Mouse (Mus musculus) erythroid progenitor cell, adult 5-6 weeks (primary cell): ENCODE measurements around the gene Yipf1. TPM values are rescaled to one million over a fixed set of nuclear protein-coding genes. Genes with fewer than 3 reads are reported as not detected.
"Not testable (repeated sequence)": the region's sequence is repeated elsewhere in the genome, so short reads cannot be mapped to it uniquely, and the experiment has no call there.

ENCODE experiments used
- ATAC-seq: replicated peaks from 2 replicates; pipeline ENCODE4 v1.8.0; 2016; ENCODE audit warnings: moderate number of reproducible peaks, mild to moderate bottlenecking, moderate TSS enrichment, inconsistent platforms; ENCODE audit not compliant: poor library complexity, low FRiP score, severe bottlenecking
- total RNA-seq, 2 experiments: library from RNA; stranded (forward) in 1 of 2; stranded (reverse) in 1 of 2; fragments of 150-400 nt in 1 of 2; fragments of 186-747, 209-891 nt in 1 of 2; gene quantifications; 2 replicates each; pipeline versions ENCODE4 v1.2.3 to v1.2.4; 2015 to 2017; ENCODE audit warnings: low replicate concordance in 2 of 2

Gene Yipf1
- total RNA-seq, 2 experiments from 2014 or later = 5.0 to 20.5 TPM

DNA sequence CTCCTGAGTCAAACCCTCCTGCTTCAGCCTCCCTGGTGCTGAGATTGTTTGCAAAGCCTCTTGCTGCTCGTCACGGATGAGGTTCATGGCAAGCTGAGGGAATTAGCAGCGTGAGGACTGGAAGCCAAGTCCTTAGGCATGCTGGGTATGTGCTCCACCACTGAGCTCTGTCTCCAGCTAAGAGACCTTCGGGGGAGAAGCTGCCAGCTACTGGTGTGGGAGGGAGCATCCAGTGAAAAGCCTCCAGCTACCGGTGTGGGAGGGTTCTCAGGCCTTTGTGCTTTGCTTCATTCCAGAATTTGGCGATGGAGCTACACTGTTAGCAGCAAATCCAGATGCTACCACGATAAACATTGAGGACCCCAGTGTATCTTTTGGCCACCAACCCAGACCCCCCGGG lies 4.5 kb downstream of the Yipf1 start:
- ATAC-seq = no peak

DNA sequence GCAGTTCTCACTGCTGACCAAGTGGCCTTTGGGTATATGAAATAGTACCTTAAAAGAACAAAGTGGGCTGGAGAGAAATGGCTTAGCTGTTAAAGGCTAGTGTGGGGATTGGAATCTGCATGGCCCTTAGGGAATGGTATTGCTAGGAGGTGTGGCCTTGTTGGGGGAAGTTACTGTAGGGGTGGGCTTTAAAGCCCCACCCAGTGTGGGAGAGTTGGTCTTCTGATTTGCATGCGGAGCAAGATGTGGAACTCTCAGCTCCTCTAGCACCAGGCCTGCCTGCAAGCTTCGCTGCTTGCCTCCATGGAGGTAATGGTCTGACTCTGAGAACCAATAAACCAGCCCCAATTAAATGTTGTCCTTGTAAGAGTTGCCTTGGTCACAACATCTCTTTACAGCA lies 6.9 kb downstream of the Yipf1 start:
- ATAC-seq = no peak

DNA sequence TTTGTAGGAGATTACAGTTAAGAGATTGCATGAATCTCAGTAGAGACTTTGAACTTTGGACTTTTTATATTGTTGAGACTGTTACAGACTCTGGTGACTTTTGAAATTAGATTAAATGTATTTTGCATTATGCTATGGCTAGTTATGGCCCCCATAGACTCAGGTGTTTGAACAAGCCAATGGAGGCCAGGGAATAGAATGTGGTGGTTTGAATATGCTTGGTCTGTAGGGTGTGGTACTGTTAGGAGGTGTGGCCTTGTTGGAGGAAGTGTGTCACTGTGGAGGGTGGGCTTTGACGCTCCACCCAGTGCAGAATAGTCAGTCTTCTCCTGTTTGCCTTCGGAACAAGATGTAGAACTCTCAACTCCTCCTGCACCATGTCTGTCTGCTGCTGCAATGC lies 8.9 kb downstream of the Yipf1 start:
- ATAC-seq = no peak

GRCm38 (mm10) chr4:107328530-107328929 lies 14.4 kb downstream of the Yipf1 start:
- no peak for ATAC-seq

DNA sequence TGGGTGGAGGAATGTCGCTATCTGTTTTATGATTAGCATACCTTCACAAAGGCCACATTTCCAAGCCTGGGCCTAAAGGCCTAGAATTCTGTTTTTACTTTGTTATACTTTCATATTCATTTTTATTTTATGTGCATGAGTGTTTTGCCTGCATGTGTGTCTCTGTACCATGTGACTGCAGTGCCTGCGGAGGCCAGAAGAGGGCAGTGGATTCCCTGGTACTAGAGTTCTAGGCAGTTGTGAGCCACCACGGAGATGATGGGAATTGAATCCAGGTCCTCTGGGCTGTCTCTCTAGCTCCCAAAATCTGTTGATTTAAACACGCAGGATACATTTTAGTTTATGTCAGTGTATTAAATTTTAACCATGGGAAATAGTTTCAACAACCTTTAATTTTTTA lies 19.4 kb downstream of the Yipf1 start:
- ATAC-seq = no peak

- ATAC-seq = no peak
Measured at GRCm38 (mm10) chr4:107336356-107336755, 22.2 kb downstream of the Yipf1 start.

GRCm38 (mm10) chr4:107337455-107337854 lies 23.3 kb downstream of the Yipf1 start:
- no peak for ATAC-seq

- ATAC-seq = no peak
Measured at GRCm38 (mm10) chr4:107341354-107341753, 27.2 kb downstream of the Yipf1 start.

- no peak for ATAC-seq
Measured at GRCm38 (mm10) chr4:107344612-107345011, 30.4 kb downstream of the Yipf1 start.

DNA sequence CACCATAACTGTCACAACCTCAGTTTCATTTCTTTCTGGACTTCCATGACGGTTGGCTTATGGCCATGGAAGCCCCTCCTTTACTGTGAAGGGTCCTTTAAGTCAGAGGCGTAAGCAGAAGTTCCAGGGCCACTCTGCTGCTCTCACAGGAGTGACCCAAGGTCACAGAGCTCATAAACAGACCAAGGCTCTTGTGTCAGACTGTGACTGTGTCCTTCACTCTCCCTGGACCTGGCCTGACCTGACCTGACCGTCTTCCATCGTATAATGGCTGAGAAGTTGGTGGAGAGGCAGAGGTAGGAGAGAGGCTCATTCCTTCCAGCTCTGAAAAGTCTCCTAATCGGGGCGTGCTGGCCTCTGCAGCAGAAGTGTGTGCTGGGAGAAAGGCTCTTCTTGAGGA lies 33.1 kb downstream of the Yipf1 start:
- ATAC-seq = no peak

DNA sequence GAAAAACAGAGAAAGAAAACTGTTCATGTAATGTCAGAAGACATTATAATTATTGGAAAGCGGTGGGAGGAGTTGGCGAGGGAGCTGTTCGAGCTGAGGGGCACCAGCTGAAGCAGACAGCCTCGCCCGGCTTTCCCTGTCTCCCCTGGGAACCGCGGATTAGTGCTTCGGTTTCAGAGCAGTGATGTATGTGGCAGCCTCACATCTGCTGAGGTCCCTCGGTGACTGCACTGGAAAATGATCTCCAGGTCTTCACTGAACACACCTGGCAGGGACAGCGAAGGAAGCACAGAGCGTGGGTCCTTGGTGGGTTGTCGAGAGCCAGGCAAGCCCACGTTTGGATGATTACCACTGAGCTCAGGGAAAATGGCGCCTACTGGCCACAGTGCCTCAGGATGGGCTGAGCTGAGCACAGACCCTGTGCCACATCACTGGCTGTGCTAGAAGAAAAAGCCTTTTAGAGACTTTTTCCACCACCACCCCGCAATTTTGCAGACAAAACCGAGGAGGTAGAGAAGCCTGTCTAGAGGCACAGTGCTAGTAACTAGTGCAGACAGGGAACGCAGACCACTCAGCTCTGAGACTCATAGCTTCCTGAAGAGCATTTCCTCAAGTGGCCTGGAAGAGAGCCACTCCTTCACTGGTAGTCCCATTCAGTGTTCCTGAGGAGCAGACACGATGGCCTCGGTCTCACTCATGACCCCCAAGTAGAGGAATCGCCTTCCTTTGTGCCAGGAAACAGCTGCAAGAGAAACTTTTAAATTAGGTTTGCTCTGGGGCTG lies 34.6 kb downstream of the Yipf1 start:
- no peak for ATAC-seq

DNA sequence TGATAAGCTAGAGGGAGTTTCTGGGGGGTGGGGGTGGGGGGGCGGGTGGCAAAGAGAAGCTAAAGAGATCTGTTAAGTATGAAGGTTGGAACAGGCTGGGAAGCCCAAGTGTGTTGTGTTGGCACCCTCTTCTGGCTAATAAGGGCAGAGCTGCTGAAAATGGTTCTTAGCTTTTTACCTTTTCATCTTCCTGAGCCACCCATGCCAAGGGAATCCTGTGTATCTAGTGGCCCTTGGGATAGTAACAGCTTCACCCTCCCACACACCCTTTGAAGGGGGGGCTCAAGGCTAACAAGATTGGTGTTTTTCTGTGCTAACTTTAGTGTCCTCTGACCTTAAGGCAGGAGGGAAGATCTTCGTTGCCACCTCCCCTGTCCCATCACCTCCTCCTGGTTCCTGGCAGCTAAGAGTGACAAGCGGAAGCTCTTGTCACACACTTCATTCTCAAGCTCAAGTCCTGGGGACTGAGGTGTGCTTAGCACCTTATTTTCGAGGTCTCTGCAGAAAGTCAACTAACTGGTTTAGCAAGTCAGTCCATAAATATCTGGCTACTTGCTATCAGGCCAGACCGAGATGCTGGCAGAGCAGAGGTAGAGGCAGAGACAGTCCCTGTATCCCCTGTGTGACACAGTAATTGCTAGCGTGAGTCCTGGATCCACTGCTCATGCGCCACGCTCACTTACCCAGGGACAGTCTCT lies 35.3 kb downstream of the Yipf1 start:
- ATAC-seq = no peak

DNA sequence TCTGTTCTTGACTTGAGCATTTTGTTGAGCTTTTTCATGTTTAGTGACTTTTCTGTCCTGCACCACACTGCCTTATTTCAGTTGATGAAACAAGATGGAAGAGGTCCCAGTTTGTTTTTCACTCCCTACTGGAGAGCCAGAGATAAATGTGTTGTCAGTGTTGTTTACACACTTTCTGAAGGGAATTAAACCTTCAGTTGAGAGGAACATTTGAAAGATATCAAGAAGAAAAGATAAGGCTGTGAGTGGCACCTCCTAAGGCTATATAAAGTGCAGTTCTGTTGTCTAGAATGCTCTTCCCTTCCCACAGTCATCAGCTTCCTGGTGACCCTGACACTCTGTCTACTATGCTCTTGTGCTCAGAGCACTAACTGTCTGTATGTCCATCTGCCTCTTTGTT lies 37.2 kb downstream of the Yipf1 start:
- no peak for ATAC-seq

DNA sequence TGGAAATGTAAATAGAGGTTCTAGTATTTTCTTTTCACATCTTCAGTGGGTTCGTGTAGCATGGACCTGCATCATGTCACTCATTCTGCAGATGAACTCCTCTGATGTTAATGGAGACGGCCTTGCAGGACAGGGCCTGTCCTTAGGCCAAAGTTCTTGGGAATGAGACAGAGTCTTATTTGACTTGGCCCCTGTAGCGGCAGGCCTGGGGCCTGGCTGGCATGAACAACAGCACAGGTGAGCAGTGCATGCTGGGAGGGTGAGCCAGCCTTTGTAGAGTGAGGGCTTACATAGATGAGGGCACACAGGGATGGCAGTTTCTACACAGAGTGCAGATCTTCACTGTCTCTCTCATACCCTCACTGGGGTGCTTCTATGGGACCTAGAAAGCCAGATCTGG lies 39.4 kb downstream of the Yipf1 start:
- ATAC-seq = no peak

- no peak for ATAC-seq
Measured at GRCm38 (mm10) chr4:107354126-107354525, 40.0 kb downstream of the Yipf1 start.

- ATAC-seq = no peak
Measured at GRCm38 (mm10) chr4:107354543-107354942, 40.4 kb downstream of the Yipf1 start.

DNA sequence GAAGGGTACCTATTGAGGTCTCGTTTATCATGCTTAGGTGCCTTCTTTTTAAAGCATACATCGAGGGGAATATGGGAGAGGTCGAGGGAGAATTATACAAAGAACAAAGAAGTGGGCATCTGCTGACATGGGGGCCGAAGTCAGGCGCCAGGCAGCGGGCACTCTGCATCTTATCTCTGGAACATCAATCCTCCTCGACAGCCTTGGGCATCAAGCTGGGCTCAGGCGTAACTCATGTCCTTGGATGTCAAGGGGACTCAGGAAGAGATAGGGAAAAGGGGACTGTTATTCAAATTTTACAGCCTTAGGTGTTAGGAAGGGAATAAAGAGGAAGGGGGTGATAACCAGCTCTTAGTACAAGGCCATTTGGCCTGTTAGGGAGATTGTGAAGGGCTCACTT lies 43.0 kb downstream of the Yipf1 start:
- not testable (repeated sequence) for ATAC-seq

- ATAC-seq = no peak
Measured at GRCm38 (mm10) chr4:107358460-107358859, 44.3 kb downstream of the Yipf1 start.

- no peak for ATAC-seq
Measured at GRCm38 (mm10) chr4:107360457-107361145, 46.4 kb downstream of the Yipf1 start.

GRCm38 (mm10) chr4:107362755-107363154 lies 48.6 kb downstream of the Yipf1 start:
- ATAC-seq = no peak

DNA sequence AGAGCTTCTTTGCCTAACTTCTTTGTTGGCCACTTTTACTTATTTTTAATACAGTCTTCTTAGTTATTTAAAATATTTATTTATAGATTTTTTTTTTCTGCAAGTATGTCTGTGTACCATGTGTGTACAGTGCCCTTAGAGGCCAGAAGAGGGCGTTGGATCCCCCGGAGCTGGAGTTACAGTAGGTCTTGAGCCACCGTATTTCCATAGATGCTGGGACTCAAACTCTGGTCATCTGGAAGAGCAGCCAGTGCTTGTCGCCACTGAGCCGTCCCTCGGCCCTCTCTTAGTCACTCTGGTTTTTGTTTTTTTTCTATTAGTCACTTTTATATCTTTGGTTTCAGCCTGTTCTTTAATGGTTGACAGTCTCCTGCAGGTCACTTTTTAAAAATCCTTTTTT lies 49.4 kb downstream of the Yipf1 start:
- no peak for ATAC-seq
